Mouse (Mus musculus) brain, embryonic 14.5 days (tissue): ENCODE results near the gene Hnrnpf.

ENCODE experiments used
- CTCF ChIP-seq: fragments of 200-500 bp; IDR thresholded peaks from 2 replicates; pipeline ENCODE4 v1.5.1; 2012; ENCODE audit warnings: inconsistent platforms, mild to moderate bottlenecking, moderate library complexity, borderline replicate concordance; ENCODE audit not compliant: insufficient read depth, insufficient read length; ENCODE audit errors: extremely low read depth
- POLR2A ChIP-seq: fragments of 200-500 bp; IDR thresholded peaks from 2 replicates; pipeline ENCODE4 v1.6.1; 2012; ENCODE audit warnings: mild to moderate bottlenecking, inconsistent platforms, borderline replicate concordance; ENCODE audit not compliant: poor library complexity, insufficient read depth, insufficient read length, severe bottlenecking; ENCODE audit errors: extremely low read depth

DNA sequence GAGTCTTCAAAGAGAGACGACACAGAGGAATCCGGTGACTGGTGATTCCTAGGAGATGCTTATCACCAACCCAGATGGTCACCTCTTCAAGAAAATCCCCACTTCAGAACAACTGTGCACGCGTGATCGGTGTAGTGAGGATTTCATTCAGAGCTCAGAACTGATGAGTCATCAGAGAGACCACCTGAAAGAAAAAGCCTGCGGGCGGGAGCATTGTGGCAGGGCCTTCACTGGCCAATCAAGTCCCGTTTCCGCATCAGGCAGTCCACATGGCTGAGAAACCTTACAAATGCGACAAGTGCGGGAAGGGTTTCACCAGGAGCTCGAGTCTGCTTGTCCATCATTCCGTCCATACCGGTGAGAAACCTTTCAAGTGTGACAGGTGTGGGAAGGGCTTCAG lies 29.1 kb upstream of the Hnrnpf start:
- TF ChIP-seq POLR2A (no peak), CTCF (no peak)
